Mouse (Mus musculus) lung, adult 2 months (tissue): ENCODE results near the gene Tprn. TPM values are rescaled to one million over a fixed set of nuclear protein-coding genes. Genes with fewer than 3 reads are reported as not detected.
"Not testable (repeated sequence)": the region's sequence is repeated elsewhere in the genome, so short reads cannot be mapped to it uniquely, and the experiment has no call there.

Source experiments
- DNase-seq: peaks from one replicate; pipeline ENCODE4 v3.0.0; 2022
- H3K4me1 ChIP-seq: fragments of 200-500 bp; 2 replicates; pipeline ENCODE4 v1.6.1; 2011; ENCODE audit warnings: low read length; ENCODE audit not compliant: control insufficient read depth, insufficient read depth
- H3K4me3 ChIP-seq: fragments of 200-500 bp; replicated peaks from 2 replicates; pipeline ENCODE3; 2011; ENCODE audit warnings: low read depth, mild to moderate bottlenecking, control low read depth, low read length; ENCODE audit errors: extremely low read depth
- CTCF ChIP-seq: fragments of 200-500 bp; IDR thresholded peaks from 2 replicates; pipeline ENCODE4 v1.5.1; 2011; ENCODE audit warnings: mild to moderate bottlenecking, low read length, control low read depth; ENCODE audit not compliant: insufficient read depth
- POLR2A ChIP-seq: fragments of 200-500 bp; IDR thresholded peaks from 2 replicates; pipeline ENCODE4 v1.6.1; 2011; ENCODE audit warnings: low read depth, mild to moderate bottlenecking, control low read depth, low read length, borderline replicate concordance; ENCODE audit errors: extremely low read depth
- WGBS: fragments of 180-500 bp; shearing (Covaris S2); methylation state at CpG from one replicate; pipeline ENCODE4 v1.1.7; 2018; 5-methylcytosine and 5-hydroxymethylcytosine counted together
- polyA plus RNA-seq: library from polyadenylated mRNA; depleted of rRNA; stranded (reverse); fragments of >200 nt; gene quantifications from 2 replicates; pipeline ENCODE4 v1.2.3, GENCODE M21; 2012

The Tprn gene
- polyA plus RNA-seq, 1 experiment, result 24.3 TPM

GRCm38 (mm10) chr2:25244144-25244543, 18.3 kb upstream of the Tprn start:
- TF ChIP-seq CTCF (no peak), POLR2A (no peak)
- Histone ChIP-seq H3K4me3 (no peak overlapping the region), H3K4me1 (peaks cover 4% of the 10 kb centered on the region)
- WGBS, result 85% methylated on average over 4 of the region's 4 CpGs
- no peak for DNase-seq

- no peak for DNase-seq
- no peak within 1 kb of the TSS for H3K4me3 ChIP-seq
- H3K4me1 ChIP-seq, result peaks cover 3% of the 10 kb centered on the region
- TF ChIP-seq POLR2A (peak; percentile 32; the same call in 1 of the 2 replicates), CTCF (no peak)
- 79% methylated on average over 10 of the region's 10 CpGs for WGBS
Observed at GRCm38 (mm10) chr2:25246183-25247072, 16.0 kb upstream of the Tprn start, which contains the start of gene AL732309.1. AL732309.1 (minus strand) TSS chr2:25246863.

- Histone ChIP-seq H3K4me1 (peaks cover 9% of the 10 kb centered on the region; the same call in 1 of the 2 replicates), H3K4me3 (no peak overlapping the region)
- no peak for DNase-seq
- WGBS, result 75% methylated on average over 1 of the region's 1 CpGs
- TF ChIP-seq CTCF, result peak; percentile 54
- no peak for TF ChIP-seq POLR2A
Observed at GRCm38 (mm10) chr2:25252331-25252730, 10.1 kb upstream of the Tprn start.

- peak; percentile 89 for DNase-seq
- WGBS, result under 1% methylated on average over 39 of the region's 39 CpGs
- Histone ChIP-seq H3K4me3 (peak within 1 kb of the TSS; percentile 93), H3K4me1 (peaks cover 9% of the 10 kb centered on the region; the same call in 1 of the 2 replicates)
- TF ChIP-seq CTCF (no peak), POLR2A (peak; percentile 84)
Observed at GRCm38 (mm10) chr2:25255284-25255779, 7.1 kb upstream of the Tprn start, which contains the start of gene Tmem203. Tmem203 (plus strand) TSS chr2:25255439.

GRCm38 (mm10) chr2:25256443-25257109, 5.8 kb upstream of the Tprn start:
- not testable (repeated sequence) for DNase-seq, H3K4me1 ChIP-seq
- H3K4me3 ChIP-seq, result peak overlapping the region; percentile 93
- 39% methylated on average over 12 of the region's 12 CpGs for WGBS
- TF ChIP-seq CTCF, result peak; percentile 25; the same call in 1 of the 2 replicates

- H3K4me1 ChIP-seq, DNase-seq, H3K4me3 ChIP-seq: not testable (repeated sequence)
- 80% methylated on average over 5 of the region's 5 CpGs for WGBS
Observed at GRCm38 (mm10) chr2:25257250-25257649, 5.2 kb upstream of the Tprn start.

GRCm38 (mm10) chr2:25258887-25259286, 3.5 kb upstream of the Tprn start:
- Histone ChIP-seq H3K4me1 (peaks cover 14% of the 10 kb centered on the region), H3K4me3 (no peak overlapping the region)
- DNase-seq, result no peak
- peak; percentile 30 for TF ChIP-seq CTCF
- no peak for TF ChIP-seq POLR2A
- 61% methylated on average over 2 of the region's 2 CpGs for WGBS

GRCm38 (mm10) chr2:25261870-25262269, 548 bp upstream of the Tprn start:
- DNase-seq, result no peak
- TF ChIP-seq CTCF, result no peak
- no peak for TF ChIP-seq POLR2A
- Histone ChIP-seq H3K4me3 (peak overlapping the region; percentile 55), H3K4me1 (peaks cover 10% of the 10 kb centered on the region)
- WGBS, result 45% methylated on average over 12 of the region's 12 CpGs

GRCm38 (mm10) chr2:25262795-25263622, 591 bp downstream of the Tprn start:
- 1% methylated on average over 81 of the region's 82 CpGs for WGBS
- Histone ChIP-seq H3K4me1 (peaks cover 10% of the 10 kb centered on the region), H3K4me3 (peak overlapping the region; percentile 66)
- TF ChIP-seq CTCF (no peak), POLR2A (no peak)
- no peak for DNase-seq
